Mouse (Mus musculus): ENCODE measurements around the gene 4933411K16Rik. TPM values are rescaled to one million over a fixed set of nuclear protein-coding genes. Genes with fewer than 3 reads are reported as not detected.

The 4933411K16Rik gene
- total RNA-seq (2023): not detected

DNA sequence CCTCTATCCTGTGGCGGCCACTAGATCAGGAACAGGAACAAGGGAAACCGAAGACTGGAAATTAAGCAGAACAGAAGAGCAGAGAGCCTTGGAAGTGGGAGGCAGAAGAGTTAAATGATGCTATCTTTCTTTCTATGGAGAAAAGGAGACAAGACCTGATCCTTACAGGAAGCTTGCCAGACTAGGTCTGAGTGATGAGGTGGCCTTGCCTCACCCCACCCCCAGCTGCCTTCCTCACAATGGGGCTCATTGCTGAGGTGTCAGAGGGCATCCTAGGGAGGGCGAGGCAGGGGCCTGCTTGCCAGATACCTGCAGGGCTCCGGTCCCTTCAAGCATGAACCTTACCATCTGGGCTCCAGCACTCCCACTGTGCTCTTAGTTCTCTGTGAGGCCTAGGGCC, at the start of gene 4933411K16Rik:
4933411K16Rik (plus strand) TSS at position 301 of the 400 bp plus-strand sequence.

DNA sequence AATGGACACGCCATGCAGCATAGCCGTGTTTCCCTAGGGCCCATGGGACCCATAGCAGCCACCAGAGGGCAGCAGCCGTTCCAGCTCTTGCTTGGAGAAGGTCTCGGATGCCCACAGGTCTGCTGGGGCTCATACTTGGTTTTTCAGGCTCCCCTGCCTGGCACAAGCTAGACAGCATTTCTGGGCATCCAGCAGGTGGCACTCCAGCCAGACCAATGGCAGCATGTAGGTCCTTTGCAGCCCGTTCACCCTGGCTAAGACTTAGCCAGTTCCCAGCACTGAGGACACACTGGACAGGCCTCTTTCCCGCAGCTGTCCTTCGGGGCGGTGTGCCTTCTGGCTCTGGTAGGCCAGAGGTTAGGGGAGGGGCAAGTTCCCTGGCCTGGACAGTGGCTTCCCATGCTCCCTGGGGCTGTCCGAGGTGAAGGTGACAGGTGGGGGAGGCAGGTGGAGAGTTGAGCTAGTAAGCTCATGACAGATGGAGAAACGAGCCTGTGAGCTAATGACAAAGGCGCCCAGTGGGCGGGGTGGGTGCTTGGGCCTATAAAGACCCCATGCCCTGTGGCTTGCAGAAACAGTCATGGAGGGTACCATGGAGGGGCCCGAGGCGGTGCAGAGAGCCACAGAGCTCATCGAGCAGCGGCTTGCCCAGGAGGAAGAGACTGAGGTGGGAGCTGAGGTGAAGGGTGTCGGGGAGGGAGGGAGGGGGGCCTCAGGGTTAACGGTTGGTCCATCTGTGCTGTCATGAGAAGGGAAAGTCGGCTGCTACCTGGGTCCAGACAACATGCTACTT, 16.4 kb upstream of the 4933411K16Rik start, which contains the start of gene Ankrd2:
Ankrd2 (plus strand) TSS at position 545 of the 793 bp plus-strand sequence.

DNA sequence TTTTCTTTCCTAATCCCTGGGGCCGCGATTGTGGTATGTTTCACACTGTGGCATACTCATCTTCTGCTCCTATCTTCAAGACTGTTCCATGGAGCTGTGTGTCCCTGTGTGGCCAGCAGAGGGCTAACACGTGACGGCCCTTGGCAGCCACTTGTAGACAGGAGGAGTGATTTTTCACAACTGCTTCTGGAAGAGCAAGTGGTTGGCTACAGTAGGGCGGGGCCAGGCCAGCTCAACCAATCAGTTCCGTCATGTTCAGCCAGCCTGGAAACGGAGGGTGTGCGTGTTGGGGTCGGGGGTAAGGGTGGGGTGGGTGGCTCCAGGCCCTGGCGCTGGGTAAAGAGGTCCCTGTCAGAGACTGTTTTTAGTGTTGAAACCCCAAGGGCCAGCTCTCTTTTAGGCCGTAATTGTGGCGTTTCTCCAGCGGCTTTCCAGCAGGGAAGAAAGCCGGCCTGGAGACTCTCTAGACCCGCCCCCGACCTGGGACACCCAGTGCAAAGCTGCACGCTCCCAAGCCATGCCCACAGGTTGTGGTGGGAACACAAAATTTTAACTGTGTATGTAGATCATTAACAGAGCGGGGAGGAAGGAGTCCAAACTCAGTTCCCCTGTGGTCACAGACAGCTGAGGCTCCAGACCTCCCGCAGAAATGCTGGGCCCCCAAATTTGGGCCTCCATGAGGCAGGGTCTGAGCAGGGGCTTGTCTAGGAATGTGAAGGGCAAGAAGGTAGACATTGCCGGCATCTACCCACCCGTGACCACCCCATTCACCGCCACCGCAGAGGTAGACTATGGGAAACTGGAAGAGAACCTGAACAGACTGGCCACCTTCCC, 6.6 kb upstream of the 4933411K16Rik start, which contains the start of gene Hoga1:
Hoga1 (plus strand) TSS at position 342 of the 834 bp plus-strand sequence.

DNA sequence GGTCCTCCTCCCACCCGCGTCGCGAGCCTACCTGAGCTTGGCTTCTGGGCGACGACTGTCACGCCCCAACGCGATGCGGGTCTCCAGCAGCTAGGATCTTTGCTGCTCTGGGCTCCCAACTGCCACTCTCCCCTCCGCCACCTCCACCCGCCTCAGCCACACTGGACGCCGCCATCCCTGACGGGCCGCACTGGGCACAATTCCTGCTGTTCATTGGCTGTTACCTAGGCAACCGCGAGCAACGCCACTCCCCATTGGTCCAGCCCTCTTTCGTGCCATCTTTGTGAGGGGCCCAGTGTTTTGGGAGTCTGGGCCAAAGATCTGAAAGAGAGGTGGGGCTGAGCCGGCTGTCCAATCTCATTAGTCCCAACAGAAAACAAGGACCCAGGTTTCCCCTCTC, 34.1 kb downstream of the 4933411K16Rik start, which contains the start of gene Morn4:
Morn4 (minus strand) TSS at position 192 of the 400 bp plus-strand sequence.

DNA sequence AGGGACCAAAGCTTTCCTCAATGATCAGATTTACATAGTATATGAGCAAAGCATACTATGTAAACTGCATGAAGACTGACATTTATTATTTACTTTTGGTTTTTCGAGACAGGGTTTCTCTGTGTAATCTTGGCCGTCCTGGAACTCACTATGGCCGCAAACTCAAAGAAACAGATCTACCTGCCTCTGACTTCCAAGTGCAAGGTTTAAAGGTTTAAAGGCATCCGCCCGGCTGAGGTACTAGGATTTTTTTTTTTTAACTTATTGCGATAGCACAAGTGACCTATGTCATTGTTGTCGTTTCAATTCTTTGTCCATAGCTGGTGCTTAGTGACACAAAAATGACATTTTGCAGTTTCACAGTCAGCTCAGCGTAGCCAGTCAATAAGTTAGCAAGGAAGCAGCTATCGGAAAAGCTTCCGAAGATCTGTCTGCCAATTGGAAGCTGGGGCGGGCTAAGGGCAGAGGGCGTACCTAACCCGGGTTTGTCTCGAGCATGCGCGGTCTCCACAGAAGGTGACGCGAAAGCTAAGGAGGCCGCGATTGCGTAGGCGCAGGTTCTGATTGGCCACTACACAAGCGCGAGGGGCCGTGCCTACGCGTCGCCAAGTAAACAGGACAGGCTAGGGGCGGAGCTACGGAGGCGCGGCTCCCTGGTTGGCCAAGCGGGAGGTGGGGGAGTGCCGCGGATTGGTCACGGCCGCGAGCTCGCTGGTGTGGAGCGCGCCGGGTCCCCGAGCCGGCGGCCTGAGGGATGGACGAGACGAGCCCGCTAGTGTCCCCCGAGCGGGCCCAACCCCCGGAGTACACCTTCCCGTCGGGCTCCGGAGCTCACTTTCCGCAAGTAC, 37.9 kb downstream of the 4933411K16Rik start, which contains the start of gene Pi4k2a:
Pi4k2a (plus strand) TSS at position 723 of the 848 bp plus-strand sequence.

Other genes with a start within 250 kb of the 4933411K16Rik start
- 74.5 TPM for gene Frat1, start 222.3 kb upstream of the 4933411K16Rik start, total RNA-seq (2023)
- 157 TPM for gene Frat2, start 204.1 kb upstream of the 4933411K16Rik start, total RNA-seq (2023)
- 36.7 TPM for gene Rrp12, start 156.1 kb upstream of the 4933411K16Rik start, total RNA-seq (2023)
- 40.7 TPM for gene Pgam1, start 140.3 kb upstream of the 4933411K16Rik start, total RNA-seq (2023)
- 37.9 TPM for gene Exosc1, start 118.8 kb upstream of the 4933411K16Rik start, total RNA-seq (2023)
- 23.9 TPM for gene Zdhhc16, start 118.8 kb upstream of the 4933411K16Rik start, total RNA-seq (2023)
- 106 TPM for gene Mms19, start 71.1 kb upstream of the 4933411K16Rik start, total RNA-seq (2023)
- 6.7 TPM for gene Ubtd1, start 70.5 kb upstream of the 4933411K16Rik start, total RNA-seq (2023)
- gene Ankrd2, start 16.2 kb upstream of the 4933411K16Rik start, total RNA-seq (2023): not detected
- gene Hoga1, start 6.6 kb upstream of the 4933411K16Rik start, total RNA-seq (2023): not detected
- gene Morn4, start 34.1 kb downstream of the 4933411K16Rik start, total RNA-seq (2023): not detected
- 54.0 TPM for gene Pi4k2a, start 38.2 kb downstream of the 4933411K16Rik start, total RNA-seq (2023)
- 9.9 TPM for gene Avpi1, start 76.8 kb downstream of the 4933411K16Rik start, total RNA-seq (2023)
- 10.6 TPM for gene Marveld1, start 95.2 kb downstream of the 4933411K16Rik start, total RNA-seq (2023)
- 73.4 TPM for gene Zfyve27, start 111.7 kb downstream of the 4933411K16Rik start, total RNA-seq (2023)
- not detected for gene Sfrp5, start 150.0 kb downstream of the 4933411K16Rik start, total RNA-seq (2023)
- gene Golga7b, start 195.3 kb downstream of the 4933411K16Rik start, total RNA-seq (2023): not detected